17 mouse cellular contexts compared by ENCODE assay signal in genomic region chr16:7263261-7263660, GRCm38 (mm10).
"Had no signal": no experiment of that assay in that cellular context is flagged by ENCODE, and none has a peak within 500 bp of the region (broad histone marks: within the 10 kb centered on the region; RNA-seq: fewer than 3 reads in every experiment).

No protein-coding gene starts in this region.

- ATAC-seq: liver, embryonic 12.5 days; liver, postnatal 0 days; lung, postnatal 0 days; midbrain, embryonic 13.5 days; midbrain, embryonic 15.5 days; midbrain, embryonic 16.5 days had no signal

- DNase-seq: left cerebral cortex, postnatal 4 days; liver; liver, embryonic 13.5 days; liver, postnatal 0 days; lung, adult 18-20 months; lung, adult 2 months; lung, embryonic 14.5 days; lung, postnatal 10 days; lung, postnatal 14 days; lung, postnatal 36 days; lung, postnatal 4 days; midbrain, embryonic 14.5 days had no signal
